Mouse (Mus musculus): ENCODE data around the gene Adgrg3.
A peak's percentile ranks its signal among the peaks of the same experiment; 100 is the strongest.

Adgrg3 gene

DNA sequence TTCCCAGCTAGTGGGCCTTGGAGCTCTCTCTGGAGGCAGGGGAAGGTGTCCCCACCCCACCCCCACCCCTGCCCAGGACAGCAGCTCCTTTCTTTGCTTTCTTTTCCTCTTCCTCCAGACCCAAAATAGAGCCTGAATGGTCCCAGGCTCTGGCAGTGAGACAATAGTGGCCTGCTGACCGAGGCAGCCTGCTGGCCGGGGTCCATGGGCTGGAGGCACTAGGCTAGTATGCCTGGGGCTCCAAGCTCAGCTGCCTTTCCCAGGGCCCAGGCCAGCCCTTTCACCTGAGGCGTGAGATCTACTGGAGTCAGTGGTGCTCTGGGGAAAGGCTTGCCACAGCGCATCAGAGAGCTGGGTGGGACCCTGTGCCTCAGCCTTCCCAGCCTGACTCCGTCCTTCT lies 25.0 kb upstream of the Adgrg3 start:
- peak; percentile 69 to 71 for DNase-seq (ENCODE audit: inconsistent age in 2 of 2, low spot score in 1 of 2)

DNA sequence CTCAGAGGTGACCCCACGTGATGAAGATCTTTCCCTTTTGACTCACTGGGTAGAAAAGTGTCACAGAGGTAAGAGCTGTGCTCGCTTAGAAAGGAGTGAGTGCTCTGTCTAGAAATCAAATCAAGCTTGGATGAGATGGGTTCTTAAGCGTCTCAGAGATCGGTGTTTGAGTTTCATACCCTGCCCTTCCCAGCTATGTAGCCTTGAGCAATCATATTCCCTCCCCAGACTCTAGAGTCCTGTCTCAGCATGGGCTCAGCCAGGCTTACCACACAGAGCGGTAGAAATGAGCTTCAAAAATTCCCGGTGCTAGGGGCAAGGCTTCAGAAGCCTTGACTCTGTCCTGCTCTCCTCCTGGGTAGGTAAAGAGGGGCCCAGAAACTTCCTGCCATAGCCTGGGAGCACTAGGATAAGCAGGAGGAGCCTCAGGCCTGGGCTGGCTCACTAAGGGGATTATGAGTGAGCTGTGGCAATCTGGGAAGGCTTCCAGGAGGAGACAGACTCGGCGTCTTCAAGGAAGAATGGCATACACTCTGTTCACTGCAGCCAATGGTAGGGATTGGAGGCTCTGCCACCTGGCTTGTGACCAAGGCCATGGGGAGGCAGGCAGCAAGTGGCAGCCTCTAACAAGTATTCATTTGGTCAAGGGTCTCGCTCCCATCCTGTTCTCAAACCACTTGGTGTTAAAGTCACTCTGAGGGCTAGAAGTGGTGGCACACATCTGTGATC lies 24.3 kb upstream of the Adgrg3 start:
- no peak for DNase-seq (ENCODE audit: inconsistent age in 2 of 2, low spot score in 1 of 2)

DNA sequence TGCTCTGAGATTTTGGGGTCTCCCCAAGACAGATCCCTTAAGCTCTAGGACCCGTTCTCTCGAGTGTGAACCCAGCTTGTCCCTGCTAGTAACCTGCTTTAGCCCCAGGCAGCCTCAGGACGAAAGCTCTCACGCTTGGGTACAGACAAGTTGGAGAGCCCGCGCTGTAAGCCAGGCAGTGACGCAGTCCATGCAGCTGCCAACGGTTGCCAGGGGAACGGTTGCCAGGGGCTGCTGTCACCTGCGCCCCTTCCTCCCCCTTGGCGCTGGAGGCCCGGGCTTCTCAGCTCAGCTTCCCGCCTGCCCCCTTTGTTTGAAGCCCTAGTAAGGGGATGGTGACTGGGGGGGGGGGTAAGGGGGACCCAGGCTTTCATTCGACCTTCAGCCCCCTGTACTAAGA lies 23.5 kb upstream of the Adgrg3 start:
- peak; percentile 70 to 75 for DNase-seq (ENCODE audit: inconsistent age in 2 of 2, low spot score in 1 of 2)

DNA sequence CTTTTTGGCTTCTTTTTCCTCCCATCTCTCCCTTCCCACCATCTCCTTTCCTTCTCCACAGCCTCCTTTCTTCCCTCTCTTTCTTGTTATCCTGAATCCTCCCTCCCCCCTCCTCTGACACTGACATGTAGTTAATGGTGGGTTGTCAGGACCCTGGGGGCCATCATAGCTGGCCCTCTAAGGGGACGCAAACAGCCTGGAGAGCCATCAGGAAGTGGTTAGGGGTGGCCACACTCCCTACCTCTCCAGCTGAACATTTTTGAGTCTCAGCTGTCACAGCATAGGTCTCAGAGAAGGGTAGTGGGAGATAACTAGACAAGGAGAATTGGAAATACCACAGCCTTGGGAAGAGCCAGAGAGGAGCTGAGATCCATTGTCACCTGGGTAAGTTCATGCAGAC lies 23.0 kb upstream of the Adgrg3 start:
- no peak for DNase-seq (ENCODE audit: inconsistent age in 2 of 2, low spot score in 1 of 2)

DNA sequence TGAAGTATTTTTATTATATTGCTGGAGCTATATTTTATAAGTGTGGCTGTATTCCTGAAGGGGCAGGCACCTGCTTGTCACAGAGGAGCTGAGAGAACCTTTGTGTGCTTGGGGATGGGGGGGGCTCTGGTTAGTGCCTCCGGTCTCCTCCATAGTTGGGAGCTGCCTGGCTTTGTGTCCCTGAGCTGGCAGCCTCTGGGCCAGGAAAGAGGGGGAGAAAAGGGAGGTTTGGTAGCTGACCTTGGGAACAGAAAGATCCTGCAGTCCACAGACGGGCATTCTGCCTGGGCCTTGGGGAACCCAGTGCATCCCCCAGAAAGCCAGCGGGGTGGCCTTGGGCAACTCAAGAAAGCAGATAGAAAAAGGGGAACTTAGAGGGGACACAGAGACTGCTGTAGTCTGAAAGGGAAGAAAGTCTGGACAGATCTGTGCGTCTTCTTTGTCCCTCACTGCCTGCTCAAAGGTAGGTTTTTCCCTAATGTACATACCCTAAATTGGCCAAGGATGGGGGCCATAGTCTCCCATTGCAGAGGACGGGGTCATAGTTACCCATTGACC lies 22.1 kb upstream of the Adgrg3 start:
- peak; percentile 81 to 88 for DNase-seq (ENCODE audit: inconsistent age in 2 of 2, low spot score in 1 of 2)

DNA sequence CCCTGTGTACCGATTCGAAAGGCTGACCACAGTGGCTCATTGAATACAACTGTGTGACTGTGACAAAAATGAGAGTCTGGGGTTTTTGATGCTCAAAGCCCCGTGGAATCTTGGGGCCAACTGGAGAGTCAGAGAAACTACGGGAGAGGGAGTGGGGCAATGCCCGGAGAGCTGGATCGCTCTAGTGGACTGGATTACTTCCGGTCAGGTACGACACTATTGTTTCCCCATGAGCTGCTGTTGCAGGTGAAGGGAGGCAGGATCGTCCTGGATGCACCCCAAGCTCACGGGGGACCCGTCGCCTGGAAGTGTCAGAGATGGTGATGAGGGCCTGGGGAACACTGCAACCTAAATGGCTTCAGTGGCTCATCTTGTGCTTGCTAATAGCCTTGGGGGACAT lies 21.5 kb upstream of the Adgrg3 start:
- peak; percentile 18 to 34 for DNase-seq (ENCODE audit: inconsistent age in 2 of 2, low spot score in 1 of 2)

DNA sequence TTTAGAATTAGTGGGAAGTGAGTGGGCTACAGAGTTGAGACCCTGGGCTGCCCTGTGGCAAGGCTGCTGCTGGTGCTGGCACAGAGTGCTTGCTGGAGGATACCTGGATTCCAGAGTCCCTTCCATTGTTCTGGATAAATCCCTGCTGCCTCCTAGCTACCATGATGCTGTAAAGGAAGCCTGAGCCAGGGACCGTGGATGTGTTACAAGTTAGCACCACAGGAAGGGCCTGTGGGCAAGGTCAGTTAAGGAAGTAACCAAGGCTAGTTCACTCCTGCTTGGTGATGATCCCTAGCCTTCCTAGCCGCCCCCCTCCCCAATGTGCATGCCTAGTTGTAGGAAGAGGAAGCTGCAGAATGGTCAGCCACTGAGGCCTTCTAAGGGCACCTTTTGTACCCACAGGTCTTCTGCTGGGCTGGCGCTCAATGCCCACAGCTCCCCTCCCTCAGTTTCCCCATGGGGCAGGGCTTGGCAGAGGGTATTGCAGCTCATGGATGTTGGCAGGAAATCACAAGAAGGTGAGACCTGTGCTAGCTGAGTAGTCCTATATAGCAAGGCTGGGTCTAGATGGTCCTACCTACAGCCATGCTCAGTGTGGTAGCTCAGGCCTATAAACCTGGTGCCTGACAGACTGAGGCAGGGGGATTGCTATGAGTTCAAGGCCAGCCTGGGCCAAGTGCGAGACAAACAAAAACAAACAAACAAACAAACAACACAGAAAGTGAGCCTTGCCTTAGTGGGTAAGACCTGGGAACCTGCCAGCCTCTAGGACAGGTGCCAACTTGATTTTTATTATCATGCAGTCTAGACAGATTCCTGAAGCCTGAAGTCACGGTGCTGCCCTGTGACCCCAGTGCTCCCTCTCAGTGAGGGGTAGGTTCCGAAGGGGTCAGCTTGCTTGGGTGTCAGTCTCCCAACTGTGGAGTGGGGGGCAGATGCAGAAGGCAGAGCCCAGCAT lies 20.3 kb upstream of the Adgrg3 start:
- peak; percentile 64 to 78 for DNase-seq (ENCODE audit: inconsistent age in 2 of 2, low spot score in 1 of 2)

DNA sequence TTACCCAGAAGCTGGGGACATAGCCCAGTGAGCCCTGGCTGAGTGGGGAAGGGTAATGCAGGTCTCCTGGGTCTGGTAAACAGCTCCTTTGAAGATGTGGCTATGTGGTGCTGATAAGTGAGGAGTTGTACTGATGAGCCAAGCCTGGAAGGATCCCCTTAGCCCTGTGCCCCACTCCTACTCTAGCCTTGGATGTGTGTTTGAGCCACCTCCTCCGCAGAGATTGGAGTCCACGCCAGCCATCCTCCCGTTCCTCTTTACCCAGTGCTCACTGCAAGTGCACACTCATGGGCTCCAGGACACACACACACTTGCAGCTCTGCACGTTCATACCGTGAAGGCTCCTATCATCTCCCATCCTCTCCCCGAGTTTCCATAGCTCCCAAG lies 19.6 kb upstream of the Adgrg3 start:
- no peak for DNase-seq (ENCODE audit: inconsistent age in 2 of 2, low spot score in 1 of 2)

DNA sequence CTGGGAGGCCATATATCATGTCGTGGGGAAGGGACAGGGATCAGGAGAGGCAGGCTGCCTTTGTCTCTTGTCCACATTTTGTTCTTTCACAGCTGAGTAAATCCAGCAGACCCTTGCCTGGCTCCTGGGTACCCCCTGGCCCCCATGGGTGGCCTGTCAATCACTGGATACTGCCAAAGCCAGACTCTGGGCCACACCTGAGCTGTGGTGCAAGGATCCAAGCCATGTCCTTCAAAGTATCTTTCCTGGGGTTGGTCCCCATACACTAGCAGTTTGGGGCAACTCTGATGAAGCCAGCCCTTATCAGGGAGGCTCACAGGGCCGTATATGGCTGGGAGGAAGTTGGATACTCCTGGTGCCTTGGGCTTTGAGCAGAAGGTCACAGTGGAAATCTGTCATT lies 19.1 kb upstream of the Adgrg3 start:
- DNase-seq (ENCODE audit: inconsistent age in 2 of 2, low spot score in 1 of 2): peak in 1 of 2 experiments; percentile 21

DNA sequence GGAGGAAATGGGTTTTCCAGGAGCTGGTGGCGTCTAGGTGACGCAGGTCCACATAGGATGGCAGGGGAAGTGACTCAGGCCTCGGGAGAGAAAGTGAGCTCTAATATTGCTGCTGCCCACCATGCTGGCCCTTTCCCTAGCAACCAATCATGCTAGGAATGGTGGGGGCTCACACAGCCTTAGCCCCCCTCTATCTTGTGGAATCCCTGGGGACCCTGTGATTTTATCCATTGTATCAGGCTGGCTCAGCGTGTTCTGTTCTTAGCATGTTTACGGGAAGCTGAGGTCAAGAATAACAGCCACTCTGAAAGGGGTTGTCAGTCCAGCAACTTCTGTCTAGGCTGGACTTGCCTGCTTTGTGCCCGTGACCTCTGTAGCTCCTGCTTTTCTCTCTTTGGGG lies 18.5 kb upstream of the Adgrg3 start:
- peak; percentile 50 to 62 for DNase-seq (ENCODE audit: inconsistent age in 2 of 2, low spot score in 1 of 2)

DNA sequence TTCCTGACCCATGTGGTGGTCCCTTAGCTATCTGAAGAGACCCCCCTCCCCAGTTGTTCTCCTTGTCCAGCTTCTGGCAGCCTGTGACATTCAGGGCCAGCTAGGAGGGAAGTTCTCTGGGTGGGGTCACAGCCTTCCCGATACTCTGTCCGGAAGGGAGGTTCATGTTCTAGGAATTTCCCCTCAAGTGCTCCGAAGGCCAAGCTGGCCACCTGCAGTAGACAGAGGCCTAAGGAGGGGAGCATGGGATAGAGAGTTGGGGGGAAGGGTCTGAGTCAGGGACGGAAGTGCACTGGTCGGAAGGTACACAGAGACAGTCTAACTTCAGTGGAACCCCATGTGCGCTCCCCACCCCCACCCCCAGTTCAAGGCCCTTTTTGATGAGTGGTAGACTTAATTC lies 17.5 kb upstream of the Adgrg3 start:
- peak; percentile 66 to 76 for DNase-seq (ENCODE audit: inconsistent age in 2 of 2, low spot score in 1 of 2)

DNA sequence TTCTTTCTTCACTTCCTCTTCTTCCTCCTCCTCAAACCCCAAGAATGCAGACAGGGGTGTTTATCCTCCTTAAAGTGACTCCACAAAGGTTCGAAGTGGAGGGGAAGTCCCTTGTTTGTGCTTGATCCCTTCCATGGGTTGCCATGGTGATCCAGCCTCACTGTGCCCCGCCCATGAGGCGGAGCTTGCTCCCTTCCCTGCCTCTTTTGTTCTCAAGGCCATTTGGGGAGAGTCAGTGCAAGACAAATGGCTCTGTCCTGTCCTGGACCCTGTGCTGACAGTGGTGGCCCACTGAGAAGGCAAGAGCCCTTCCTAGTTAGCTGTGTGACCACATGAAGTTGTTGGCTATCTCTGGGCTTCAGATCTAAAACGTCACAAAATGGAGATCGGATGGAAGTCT lies 16.8 kb upstream of the Adgrg3 start:
- DNase-seq (ENCODE audit: inconsistent age in 2 of 2, low spot score in 1 of 2): peak; percentile 82 to 85

DNA sequence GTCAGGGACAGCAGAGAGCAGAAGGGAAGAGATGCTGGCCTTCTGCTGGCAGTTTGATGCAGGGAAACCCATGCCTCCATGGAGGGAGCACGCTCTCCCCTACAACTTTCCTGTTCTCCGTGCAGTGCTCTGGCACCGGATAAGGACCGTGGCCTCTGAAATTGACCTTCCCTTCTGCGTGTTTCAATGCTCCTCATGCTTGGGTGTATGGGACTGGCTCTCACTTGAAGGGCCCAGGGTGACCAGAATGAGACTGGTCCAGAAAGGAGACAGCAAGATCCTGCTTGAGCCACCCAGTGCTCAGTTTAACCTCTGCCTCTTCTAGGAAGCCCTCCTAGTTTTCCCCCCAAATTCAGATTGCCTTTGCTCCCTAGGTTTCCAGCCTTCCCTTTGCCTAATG lies 16.3 kb upstream of the Adgrg3 start:
- DNase-seq (ENCODE audit: inconsistent age in 2 of 2, low spot score in 1 of 2): peak; percentile 30 to 64

DNA sequence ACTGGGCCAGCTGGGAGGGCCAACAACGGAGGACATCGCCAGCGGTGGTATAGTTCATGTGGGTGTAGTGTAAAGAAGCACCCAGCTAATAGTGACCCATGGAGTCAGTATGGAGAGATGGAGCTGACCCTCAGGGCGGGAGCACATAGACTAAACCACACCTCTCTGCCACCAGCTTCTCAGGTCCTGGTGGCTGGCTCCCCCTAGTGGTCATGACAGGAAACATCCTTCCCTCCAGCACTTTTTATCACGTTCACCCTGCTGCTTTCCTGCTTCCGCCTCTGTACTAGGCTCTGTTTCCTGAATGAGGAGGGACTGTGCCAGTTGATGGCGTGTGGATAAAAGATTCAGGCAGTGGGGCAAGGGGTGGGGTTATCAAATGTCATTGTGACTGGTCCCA lies 15.8 kb upstream of the Adgrg3 start:
- peak; percentile 84 to 94 for DNase-seq (ENCODE audit: inconsistent age in 2 of 2, low spot score in 1 of 2)

DNA sequence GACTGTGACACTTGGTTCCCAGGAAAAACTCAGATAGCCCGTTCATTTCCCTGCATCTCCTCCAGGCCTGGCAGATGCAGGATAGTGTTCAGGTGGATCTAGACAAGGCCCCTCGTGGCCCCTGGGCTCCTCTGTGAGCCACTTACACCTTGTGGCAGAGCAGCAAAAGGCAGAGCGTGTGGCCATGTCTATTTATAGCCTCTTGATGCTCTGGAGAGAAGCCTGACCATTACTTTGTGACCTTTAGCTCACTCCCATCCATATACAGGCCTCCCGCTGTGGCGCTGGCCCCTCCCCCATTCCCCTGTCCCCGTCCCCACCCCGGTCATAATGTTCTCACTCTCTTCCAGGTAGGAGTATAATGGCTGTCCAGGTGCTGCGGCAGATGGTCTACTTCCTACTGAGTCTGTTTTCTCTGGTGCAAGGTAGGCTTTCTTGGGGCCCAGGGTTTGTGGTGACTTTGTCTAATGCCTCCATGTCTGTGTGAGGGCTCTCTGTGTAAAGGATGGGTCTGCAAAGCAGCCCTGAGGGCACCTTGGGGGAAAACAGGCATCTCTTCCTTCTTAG lies 15.3 kb upstream of the Adgrg3 start:
- no peak for DNase-seq (ENCODE audit: inconsistent age in 2 of 2, low spot score in 1 of 2)

DNA sequence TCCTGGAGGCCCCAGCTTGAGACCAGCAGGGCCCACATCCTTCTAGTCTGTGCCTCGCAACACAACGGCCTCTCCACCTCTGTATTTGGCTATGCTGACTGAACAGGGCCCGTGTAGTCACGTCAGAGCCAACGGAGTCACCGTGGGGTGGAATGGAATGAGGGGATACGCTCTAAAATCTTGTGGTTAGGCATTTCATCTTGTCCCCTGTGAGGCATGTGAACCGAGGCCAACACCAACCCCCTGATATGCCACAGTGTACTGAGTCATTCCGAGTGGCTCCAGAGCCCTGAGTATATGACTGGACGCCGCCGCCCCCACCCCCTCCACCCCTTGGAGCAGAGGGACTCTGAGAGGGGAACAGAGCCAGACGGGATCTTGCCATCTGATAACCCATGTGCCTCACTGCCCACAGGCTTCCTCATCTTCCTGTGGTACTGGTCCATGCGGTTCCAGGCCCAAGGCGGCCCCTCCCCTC lies 5.0 kb upstream of the Adgrg3 start:
- DNase-seq (ENCODE audit: inconsistent age in 2 of 2, low spot score in 1 of 2): no peak

DNA sequence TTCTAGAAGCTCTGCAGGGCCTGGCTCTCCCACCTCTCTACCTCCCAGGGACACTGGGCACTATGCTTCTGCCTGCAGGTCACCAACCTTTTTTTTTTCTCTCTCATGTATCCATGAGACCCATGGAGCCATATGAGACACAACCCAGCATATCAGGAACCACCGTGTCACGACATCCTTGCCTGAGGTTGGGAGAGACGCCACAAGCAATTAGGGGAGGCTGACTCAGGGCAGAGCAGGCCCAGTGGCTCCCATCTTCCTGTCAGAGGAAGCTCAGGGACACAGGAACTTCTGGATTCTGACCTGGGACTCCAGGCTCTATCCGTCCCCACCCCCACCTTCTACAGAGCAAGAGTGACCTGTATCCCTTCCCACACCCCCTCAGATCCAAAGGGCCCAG lies 1.6 kb upstream of the Adgrg3 start:
- no peak for DNase-seq (ENCODE audit: inconsistent age in 2 of 2, low spot score in 1 of 2)

DNA sequence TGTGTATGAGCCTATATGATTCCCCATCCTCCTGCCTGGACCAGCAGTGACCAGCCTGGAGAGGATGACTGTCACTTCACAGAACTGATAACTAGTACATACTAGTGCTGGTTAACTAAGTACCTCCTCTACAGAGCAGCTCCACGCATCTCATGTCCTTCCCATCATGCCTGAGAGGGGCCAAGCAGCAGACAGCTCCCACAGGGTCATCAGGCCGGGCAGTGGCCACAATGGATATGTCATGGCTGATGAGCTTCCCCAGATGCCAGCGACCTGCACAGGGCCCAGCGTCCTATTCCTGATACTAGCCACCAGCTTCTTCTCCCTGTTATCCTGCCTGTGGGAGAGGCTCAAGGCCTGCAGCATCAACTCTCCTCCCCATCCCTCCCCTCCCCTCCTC lies 808 bp upstream of the Adgrg3 start:
- no peak for DNase-seq (ENCODE audit: inconsistent age in 2 of 2, low spot score in 1 of 2)

DNA sequence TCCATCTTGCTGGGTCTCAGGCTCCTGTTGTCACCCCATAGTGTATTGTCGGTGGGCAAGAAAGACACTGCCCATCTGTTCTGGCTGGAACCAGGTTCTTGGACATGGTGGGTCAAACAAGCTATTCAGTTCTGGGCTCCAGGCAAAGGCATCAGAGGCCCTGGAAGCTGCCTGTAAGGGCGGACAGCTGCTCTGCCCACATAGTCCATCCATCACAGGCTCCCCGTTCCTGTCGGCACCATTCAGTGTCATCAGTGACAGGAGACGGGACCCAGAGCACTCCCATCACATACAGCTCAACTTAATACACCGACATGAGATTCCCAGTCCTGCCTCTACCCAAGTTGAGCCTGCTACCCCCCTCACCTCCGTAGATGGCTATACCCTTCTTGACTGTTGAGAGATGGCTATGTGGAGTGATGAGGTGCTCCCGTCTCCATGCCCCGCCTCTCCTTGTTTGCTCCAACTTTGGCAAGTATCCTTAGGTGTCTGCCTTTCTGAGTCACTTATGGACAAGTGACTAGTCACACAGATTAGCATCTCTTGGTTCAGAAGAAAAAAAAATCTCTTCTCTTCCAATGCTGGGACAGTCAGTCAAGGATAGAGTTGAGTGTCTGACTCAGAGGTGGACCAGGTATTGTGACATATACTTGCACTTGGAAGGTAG lies 610 bp downstream of the Adgrg3 start:
- no peak for DNase-seq (ENCODE audit: inconsistent age in 2 of 2, low spot score in 1 of 2)

DNA sequence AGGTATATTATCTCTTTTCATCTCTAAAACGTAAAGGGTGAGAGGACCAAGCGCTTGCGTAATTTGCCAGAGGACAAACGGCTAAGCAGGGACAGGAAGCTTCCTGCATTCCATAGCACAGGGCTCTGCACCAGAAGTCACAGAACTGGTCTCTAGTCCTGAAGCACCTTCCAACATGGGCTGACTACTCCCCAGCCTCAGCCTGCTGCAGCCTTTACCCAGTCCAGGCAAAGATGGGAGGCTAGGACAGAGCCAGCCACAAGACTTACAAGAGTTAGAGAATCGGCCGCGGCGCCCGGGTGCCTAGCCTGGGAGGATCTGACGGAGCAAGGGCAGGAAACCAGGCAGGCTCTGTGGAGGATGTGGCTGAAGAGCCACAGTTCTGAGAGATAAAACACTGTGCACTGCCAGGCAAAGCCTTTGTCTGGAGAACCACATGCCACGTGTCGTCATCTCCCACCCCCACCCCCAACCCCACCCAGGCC lies 2.8 kb downstream of the Adgrg3 start:
- DNase-seq (ENCODE audit: inconsistent age in 2 of 2, low spot score in 1 of 2): peak in 1 of 2 experiments; percentile 53

DNA sequence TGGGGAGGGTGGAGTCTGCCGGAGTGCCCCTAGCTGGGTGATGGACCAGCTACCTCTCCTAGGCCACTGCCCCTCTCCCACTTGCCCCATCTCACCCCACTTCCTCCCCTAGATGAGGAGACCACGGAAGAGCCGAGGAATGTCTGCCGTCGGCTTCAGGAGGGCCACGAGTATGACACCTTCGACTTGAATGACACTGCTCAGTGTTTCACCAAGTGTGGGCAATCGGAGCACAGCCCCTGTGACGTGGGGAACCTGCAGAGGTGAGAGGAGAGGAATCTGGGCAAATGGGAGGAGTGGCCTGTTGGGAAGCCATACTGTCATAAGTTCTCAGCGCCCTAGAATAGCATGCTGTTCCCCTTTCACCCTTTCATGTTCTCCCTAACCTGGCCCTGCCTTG lies 3.3 kb downstream of the Adgrg3 start:
- DNase-seq (ENCODE audit: inconsistent age in 2 of 2, low spot score in 1 of 2): no peak
